Mouse (Mus musculus) c-Kit-negative CD71-positive TER-119-positive erythroid progenitor cells, embryonic 14.5 days (primary cell): Measurements from ENCODE around the gene Fzd4.

Experiments used
- DNase-seq: peaks from one replicate; pipeline ENCODE4 v3.0.0-alpha.2; 2013; ENCODE audit warnings: low read depth, low spot score

The Fzd4 gene

DNA sequence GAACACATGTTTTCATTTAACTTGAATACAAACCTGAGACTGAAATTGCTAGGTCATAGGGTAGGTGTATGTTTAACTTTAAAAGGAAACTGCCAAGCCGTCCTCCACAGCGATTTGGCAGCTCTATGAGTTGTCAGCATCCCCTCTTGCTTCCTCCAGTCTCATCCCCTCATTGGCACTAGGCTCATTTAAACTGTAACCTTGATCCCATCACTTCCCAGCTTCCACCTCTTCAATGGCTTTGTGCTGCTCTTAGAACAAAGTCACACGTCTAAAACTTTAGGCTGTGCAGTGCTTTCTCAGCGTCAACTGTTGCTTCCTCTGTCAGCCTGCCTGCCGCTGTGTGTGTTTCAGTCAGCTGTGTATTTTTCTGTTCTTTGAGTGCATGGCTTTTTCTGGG lies 22.9 kb downstream of the Fzd4 start:
- no peak for DNase-seq

DNA sequence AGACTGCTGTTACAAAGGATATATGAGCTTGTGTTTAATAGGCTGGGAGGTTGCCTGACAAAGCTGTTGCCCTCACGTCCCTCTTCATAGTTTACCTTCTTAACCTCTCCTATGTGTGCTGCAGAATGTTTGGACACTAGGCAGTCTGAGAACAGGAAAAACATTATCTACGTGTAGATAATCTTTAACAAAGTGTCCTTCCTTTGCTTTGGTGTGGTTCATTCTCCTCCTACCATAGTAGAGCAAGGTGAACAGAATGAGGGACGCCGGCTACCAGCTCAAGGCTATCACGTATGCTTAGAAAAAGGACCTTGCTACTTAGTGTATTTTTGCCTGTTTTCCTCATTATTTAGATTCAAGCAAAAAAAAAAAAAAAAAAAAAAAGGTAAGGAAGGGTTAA lies 24.6 kb downstream of the Fzd4 start:
- no peak for DNase-seq

- no peak for DNase-seq
These were observed 25.2 kb downstream of the Fzd4 start for GRCm38 (mm10) chr7:89429326-89429725.

- no peak for DNase-seq
These were observed 27.0 kb downstream of the Fzd4 start for GRCm38 (mm10) chr7:89431185-89431584.

DNA sequence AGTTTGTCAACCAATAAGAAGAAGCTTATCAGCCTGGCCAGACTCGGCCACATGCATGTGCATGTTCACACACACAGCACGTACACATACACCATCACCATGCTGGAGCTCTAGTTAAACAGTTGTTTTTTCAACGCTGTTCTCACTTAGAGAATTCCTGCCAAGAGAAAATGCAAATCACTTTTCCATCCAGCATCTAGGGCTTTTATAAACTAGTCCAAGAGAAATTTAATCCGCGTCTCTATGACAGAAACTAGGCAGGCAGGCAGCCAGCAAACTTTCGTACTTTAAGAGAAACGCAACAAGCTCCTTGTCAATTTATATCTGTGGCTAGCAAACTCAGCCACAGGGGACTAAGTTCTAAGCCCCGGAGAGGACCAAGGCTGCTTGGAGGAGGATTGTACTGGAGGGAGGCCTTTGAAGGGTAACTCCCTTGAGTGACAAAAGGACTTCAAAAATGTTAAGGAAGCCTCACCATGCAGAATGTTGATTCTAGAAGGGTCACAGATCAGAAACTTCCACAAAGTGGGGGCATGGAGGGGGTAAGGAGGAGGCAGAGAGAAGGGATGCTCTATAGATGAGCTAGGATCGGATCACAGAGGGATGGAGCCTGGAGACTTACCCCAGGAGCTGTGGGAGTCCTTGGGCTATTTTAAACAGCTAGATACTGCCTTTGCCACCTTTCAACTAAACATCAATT lies 29.2 kb downstream of the Fzd4 start:
- DNase-seq = no peak

DNA sequence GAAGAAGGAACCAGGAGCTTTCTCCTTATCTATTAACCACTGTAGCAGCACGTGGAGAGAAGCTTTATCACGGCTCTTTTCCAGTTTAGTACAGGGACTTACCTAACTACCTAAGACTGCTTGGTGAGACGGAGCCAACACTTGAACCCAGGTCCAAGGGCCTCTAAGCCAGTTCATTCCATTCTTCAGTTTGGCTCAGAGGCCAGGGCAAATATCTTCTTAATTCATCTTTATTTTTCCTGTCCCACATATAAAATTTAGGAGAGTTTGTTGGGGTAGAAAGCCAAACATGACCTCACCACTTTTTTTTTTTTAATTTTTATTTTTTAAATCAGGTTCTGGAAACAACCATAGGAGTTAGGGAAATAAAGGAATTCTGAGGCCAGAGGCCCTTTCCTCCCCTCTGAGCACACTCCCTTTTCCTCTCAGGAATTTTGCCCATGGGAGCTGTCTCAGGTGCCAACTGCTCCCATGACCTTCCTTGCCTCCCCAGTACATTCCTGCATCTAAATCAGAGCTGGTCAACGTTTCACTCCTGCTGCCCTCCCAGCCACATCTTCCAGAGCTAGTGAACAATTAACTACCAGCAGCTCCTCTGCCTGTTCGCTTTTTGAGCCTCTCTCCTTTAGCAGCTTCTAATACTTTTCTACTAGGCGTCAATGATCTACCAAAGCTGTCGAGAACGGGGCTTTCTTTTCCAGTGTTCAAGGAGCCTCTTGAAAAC lies 29.9 kb downstream of the Fzd4 start:
- DNase-seq = no peak

- DNase-seq = no peak
These were observed 32.2 kb downstream of the Fzd4 start for GRCm38 (mm10) chr7:89436404-89436803.

GRCm38 (mm10) chr7:89437589-89437988 lies 33.4 kb downstream of the Fzd4 start:
- no peak for DNase-seq

DNA sequence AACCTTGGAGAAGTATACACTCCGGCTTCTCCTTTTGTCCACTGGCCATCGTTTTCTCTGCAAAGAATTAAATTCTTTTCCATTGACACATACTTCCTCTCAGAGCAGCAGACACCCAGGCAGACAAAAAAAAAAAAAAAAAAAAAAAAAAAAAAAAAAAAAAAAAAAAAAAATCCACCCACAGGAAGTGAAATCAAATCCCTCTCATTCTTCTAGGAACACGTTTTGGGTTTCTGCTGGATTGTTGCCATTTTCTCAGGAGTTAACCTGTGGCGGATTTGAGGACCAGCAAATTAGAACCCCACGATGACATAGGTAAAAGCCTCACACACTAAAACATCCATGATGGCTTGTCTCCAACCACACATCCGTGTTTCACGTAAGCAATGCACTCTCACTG lies 37.1 kb downstream of the Fzd4 start:
- DNase-seq = no peak

DNA sequence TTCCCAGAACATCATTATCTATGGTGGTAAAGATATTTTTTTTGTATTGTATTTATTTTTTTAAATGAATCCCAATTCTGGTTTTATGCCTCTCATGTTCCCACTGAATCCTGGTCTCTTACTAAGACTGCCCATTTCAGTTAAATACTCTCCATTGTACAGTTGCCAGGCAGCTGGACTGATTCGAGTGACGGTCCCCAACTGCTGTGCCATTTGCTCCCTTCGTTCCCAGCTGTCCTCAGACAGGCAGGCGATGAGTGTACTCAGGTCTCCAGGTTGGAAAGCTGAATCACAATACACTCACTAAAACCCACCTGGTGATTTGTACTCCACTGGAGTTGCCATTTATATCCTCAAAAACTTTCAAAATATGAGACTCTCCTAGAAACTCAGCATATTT lies 38.1 kb downstream of the Fzd4 start:
- DNase-seq = no peak

- DNase-seq = no peak
These were observed 41.0 kb downstream of the Fzd4 start for GRCm38 (mm10) chr7:89445137-89445536.

DNA sequence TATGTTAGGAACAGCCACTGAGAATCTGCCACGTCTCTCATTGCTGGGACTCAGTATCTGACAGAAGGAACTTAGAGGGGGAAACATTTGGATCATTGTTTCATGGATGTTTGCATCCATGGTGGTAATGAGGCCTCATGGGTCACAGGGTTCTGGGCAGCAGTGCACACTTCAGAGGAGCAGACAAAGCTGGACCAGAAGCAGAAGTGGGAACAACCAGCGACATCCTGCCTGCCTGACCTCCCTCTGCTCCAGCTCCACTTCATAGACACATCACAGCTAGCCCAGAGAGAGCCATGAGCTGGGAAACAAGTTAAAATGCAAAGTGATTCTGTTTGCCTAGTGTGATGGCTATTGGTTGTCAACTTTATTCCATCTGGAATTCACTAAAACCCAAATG lies 46.2 kb downstream of the Fzd4 start:
- no peak for DNase-seq

DNA sequence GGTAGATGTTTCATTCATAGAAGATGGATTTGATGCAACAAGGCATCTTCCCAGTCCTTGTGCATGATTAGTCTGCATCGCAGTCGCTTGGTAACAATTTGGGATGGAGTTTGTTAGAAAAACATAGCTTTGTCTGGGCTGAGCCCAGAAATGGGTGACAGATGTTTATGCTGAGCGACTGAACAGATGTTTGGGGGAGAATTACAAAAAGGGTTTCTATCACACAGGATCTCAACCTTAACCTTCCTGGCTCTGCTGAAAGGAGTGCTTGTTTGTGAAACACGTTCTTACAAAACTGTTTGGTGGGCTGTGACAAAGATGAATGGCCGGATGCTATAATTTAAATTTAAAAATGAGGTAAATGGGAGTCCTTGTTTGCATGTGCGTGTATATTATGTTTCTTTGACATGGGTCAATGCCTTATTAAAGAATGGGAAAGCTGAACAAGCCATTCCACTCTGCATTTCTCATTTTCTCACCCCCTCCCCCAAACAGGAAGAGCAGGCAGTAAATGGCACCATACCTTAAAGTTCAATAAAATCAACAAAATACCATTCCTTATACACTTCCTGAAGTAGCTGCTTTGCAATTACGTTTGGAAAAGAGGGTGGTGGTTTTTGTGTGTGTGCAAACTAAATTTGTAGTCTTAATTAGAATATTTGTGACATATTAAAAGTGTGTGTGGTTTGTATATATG lies 52.4 kb downstream of the Fzd4 start:
- DNase-seq = no peak

DNA sequence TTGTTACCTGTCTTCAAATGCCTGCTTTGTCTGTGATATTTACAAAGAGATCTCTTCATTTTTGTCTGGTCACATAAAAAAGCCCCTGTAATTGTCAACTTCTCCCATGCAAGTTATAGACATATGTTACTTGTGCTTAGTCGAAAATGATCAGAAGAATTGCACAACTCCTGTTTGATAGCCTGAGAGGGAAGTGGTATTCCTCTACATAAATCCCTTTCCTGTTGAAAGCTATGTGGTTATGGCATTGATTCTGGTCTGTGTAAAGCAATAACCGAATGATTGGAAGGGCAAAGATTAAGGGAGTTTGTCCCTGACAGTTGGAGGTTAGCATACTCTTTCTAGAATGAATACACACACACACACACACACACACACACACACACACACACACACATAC lies 55.5 kb downstream of the Fzd4 start:
- no peak for DNase-seq

- DNase-seq = no peak
These were observed 56.8 kb downstream of the Fzd4 start for GRCm38 (mm10) chr7:89460911-89461310.

DNA sequence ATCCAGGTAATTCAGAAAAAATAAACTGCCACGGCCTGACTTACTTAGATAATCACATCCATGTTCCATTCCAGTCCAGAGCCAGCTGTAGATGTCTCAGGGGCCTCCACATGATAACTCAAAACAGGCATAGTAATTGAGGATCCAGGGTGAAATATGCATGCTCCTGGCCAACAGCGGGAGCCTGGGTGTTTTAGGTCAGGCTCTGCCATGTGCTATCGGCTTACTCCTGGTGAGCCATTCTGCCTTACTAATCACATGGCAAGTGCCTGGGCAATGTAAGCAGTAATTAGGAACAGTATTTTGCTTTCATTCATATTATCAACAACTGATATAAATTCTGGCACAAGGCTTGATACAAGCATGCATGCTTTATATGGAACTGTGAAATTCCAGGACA lies 57.2 kb downstream of the Fzd4 start:
- DNase-seq = no peak
